Mouse (Mus musculus) neural tube, embryonic 14.5 days (tissue): ENCODE results near the gene Cldnd1. TPM values are rescaled to one million over a fixed set of nuclear protein-coding genes. Genes with fewer than 3 reads are reported as not detected.

Experiments
- ATAC-seq: fragments of 200-750 bp; cut with Nextera tagmentation; 2 replicates; pipeline ENCODE4 v1.8.0; 2017; ENCODE audit warnings: low read depth, mild to moderate bottlenecking, moderate TSS enrichment, moderate library complexity
- H3K27ac ChIP-seq: fragments of 300-500 bp; sonication (generic); 2 replicates; pipeline ENCODE4 v1.5.1; 2014; ENCODE audit warnings: low read depth, mild to moderate bottlenecking, control low read depth, low read length, moderate library complexity, mixed read lengths
- H3K27me3 ChIP-seq: fragments of 300-500 bp; sonication (generic); 2 replicates; pipeline ENCODE4 v1.6.1; 2014; ENCODE audit warnings: low read length; ENCODE audit not compliant: control insufficient read depth, insufficient read depth
- H3K36me3 ChIP-seq: fragments of 300-500 bp; sonication (generic); 2 replicates; pipeline ENCODE4 v1.6.1; 2014; ENCODE audit warnings: low read length, mixed read lengths; ENCODE audit not compliant: control insufficient read depth, insufficient read depth
- H3K4me1 ChIP-seq: fragments of 300-500 bp; sonication (generic); 2 replicates; pipeline ENCODE4 v1.6.1; 2014; ENCODE audit warnings: low read length; ENCODE audit not compliant: control insufficient read depth, insufficient read depth
- H3K4me2 ChIP-seq: fragments of 300-500 bp; sonication (generic); 2 replicates; pipeline ENCODE4 v1.6.1; 2014; ENCODE audit warnings: mild to moderate bottlenecking, low read depth, low read length, control low read depth
- H3K4me3 ChIP-seq: fragments of 300-500 bp; sonication (generic); 2 replicates; pipeline ENCODE4 v1.5.1; 2014; ENCODE audit warnings: low read depth, low read length, control low read depth, mixed read lengths
- H3K9ac ChIP-seq: fragments of 300-500 bp; sonication (generic); replicated peaks from 2 replicates; pipeline ENCODE4 v1.6.1; 2014; ENCODE audit warnings: low read depth, mild to moderate bottlenecking, control low read depth, low read length, mixed read lengths
- H3K9me3 ChIP-seq: fragments of 300-500 bp; sonication (generic); 2 replicates; pipeline ENCODE4 v1.6.1; 2016; ENCODE audit warnings: low read length; ENCODE audit not compliant: control insufficient read depth
- WGBS: fragments of 180-500 bp; shearing (Covaris S2); extraction: QIAGEN DNeasy Blood & Tissue Kit; methylation state at CpG from one replicate; pipeline ENCODE4 v1.1.7; 2014; 5-methylcytosine and 5-hydroxymethylcytosine counted together
- polyA plus RNA-seq: library from polyadenylated mRNA; unstranded; fragments of >200 nt; fragmentation: Nextera tagmentation; extraction: Ambion mirVana; gene quantifications from 2 replicates; pipeline ENCODE4 v1.2.1, GENCODE M21; 2014

Gene Cldnd1
- polyA plus RNA-seq, 1 experiment from 2014 or later = 147 TPM

DNA sequence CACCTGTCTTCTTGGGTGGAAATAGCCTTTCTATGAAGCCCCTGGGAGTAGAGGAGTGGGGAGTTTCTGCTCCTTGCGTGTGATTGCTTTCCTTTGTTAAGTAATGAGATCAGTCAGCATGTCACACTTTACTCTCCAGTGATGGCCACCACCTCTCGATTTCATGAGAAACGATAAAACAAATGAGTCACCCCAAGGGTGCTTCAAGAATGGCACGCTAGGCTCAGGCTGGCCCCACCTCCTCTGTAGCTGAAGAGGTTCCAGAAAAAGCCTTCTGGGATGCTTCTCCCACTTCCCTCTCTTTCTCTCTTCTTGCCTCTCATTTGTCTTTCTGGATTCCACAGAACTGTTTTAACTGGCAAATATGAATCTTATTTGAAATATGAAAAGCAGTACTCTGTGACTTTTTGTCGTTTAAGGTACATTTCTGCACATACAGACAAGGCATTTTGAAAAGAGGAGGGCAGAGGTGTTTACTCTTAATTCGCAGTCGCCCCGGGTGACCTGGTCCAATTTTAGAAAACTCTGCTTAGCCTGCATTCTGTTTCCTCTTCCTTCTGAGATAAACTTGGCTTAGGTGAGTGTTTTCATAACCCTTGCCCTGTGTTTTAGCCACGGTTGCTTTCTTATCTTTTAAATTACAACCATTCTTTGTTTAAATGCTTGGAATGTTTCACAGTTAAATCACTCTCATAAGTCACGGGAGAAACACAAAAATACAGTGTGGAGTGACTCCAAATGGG, 24.2 kb upstream of the Cldnd1 start:
- Histone ChIP-seq H3K27me3 (no peaks in the 10 kb centered on the region), H3K9ac (no peak overlapping the region), H3K4me1 (no peaks in the 10 kb centered on the region), H3K4me3 (no peak overlapping the region), H3K36me3 (no peaks in the 10 kb centered on the region), H3K4me2 (no peak overlapping the region), H3K27ac (no peak overlapping the region), H3K9me3 (no peaks in the 10 kb centered on the region)
- ATAC-seq = no peak
- 40% methylated on average over 10 of the region's 10 CpGs for WGBS

DNA sequence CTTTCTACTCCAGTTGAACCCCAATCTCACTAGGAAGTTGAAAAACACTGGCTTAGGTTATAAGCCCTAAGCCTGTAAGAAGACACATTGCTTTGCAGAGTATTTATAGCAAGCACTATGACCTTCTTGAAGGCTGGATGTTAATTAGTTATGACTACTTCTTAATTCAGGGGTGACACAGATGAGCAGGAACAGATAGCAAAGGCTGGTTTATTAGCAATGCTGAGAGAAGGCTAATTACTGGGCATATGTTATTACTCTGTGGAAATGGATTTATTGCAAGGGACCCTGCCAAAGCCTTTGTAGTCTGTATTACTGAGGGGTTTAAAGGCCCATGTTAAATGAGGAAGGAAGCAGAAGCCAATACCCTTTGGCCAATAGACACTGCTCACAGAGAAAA, 22.7 kb upstream of the Cldnd1 start:
- Histone ChIP-seq H3K36me3 (no peaks in the 10 kb centered on the region), H3K27ac (no peak overlapping the region), H3K27me3 (no peaks in the 10 kb centered on the region), H3K9me3 (no peaks in the 10 kb centered on the region), H3K4me2 (no peak overlapping the region), H3K9ac (no peak overlapping the region), H3K4me1 (no peaks in the 10 kb centered on the region), H3K4me3 (no peak overlapping the region)
- peak; percentile 88; the same call in 1 of the 2 replicates for ATAC-seq

DNA sequence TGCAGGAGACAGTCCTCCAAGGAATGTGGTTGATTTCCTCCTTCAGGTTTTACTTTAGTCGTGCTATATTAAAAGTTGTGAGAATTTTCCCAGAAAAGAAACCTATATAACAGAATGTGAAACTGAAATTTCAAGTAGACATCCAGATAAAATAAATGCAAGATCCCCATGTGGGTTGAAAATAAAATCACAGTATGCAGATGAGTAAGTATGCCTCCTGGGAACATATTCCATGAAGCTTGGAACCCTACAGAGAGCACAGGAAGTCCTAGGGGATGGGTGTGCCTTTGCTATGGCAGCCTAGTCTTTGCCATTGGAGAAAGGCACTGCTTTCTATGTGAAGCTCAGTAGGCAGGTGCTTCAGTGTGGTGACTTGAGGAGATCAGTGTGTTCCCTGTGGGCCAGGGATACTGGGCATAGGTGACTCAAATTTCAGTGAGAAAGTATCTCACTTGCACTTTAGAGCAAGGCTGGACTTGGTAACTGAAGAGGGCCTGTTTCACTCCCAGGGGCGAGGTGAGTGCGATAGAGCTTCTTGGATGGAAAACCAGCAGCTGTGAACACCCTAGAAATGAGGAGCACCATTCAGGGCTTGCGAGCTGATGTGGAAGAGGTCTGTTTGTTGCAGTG, 20.3 kb upstream of the Cldnd1 start:
- no peaks in the 10 kb centered on the region for H3K27me3 ChIP-seq
- no peak overlapping the region for H3K27ac ChIP-seq
- 92% methylated on average over 4 of the region's 4 CpGs for WGBS
- ATAC-seq = no peak
- no peak overlapping the region for H3K4me3 ChIP-seq
- no peak overlapping the region for H3K4me2 ChIP-seq
- no peaks in the 10 kb centered on the region for H3K4me1 ChIP-seq
- H3K9ac ChIP-seq = no peak overlapping the region
- H3K36me3 ChIP-seq = no peaks in the 10 kb centered on the region
- H3K9me3 ChIP-seq = no peaks in the 10 kb centered on the region

DNA sequence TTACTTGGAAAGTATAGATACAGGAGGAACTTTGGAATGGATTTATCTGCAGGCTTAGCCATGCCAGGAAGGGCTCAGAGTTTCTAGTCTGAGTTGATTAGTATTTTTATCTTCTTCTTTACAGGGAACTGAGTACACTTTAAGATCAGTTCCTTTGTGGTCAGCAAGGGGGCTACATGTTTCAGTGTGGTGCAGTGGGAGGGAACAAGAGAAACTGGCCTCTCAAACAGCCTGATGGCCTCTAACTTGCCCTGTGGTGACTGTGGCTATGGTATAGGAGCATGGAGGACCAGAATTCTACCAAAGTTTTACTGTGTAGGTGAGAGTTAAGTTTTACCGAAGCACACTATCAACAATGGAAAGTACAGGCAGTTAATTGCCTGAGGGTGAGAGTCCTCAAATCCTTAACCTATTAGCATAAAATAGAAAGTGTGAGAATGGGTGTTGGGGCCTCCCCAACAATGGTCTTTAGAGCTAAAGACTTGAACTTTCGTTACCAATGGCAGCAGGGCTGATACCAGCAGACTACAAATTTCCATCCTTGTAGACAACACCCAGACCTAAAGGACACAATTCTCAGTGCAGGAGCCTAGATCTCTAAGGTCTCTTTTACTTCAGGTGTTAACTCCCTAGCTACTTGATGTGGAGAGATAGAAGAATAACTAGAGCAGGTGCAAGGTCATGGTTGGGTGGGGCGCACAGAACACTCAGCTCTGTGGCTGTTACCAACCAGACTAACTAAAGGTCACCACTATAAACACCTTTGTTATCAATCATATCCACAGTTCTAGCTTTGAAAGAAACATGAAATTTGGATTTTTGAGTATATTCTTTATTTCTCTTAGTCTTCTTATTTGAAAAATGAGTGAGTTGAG, 18.9 kb upstream of the Cldnd1 start:
- Histone ChIP-seq H3K4me2 (no peak overlapping the region), H3K4me1 (no peaks in the 10 kb centered on the region), H3K9me3 (no peaks in the 10 kb centered on the region), H3K27ac (no peak overlapping the region), H3K4me3 (no peak overlapping the region), H3K27me3 (no peaks in the 10 kb centered on the region), H3K36me3 (no peaks in the 10 kb centered on the region), H3K9ac (no peak overlapping the region)
- no peak for ATAC-seq
- 82% methylated on average over 3 of the region's 3 CpGs for WGBS

DNA sequence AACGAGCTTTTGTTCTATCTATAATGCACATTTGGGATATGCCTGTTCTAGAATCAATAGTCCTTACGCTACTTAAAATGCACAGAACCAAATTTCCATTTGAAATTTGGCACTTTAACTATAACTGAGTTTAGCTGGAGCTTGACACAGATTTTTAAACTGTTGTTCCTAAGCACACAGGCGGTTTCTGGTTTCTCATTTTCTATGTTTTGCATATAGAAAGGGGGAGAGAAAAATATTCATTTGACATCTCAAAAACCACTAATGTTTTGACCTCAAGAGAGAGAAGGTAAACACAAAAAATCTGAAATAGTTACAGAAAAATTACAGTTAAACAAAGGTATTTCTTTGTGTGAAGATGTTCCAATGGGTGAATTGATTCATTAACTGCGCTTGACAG, 18.2 kb upstream of the Cldnd1 start:
- Histone ChIP-seq H3K4me3 (no peak overlapping the region), H3K4me1 (no peaks in the 10 kb centered on the region), H3K36me3 (no peaks in the 10 kb centered on the region), H3K27me3 (no peaks in the 10 kb centered on the region), H3K4me2 (no peak overlapping the region), H3K27ac (no peak overlapping the region), H3K9me3 (no peaks in the 10 kb centered on the region), H3K9ac (no peak overlapping the region)
- ATAC-seq = no peak
- WGBS = 75% methylated on average over 4 of the region's 4 CpGs

DNA sequence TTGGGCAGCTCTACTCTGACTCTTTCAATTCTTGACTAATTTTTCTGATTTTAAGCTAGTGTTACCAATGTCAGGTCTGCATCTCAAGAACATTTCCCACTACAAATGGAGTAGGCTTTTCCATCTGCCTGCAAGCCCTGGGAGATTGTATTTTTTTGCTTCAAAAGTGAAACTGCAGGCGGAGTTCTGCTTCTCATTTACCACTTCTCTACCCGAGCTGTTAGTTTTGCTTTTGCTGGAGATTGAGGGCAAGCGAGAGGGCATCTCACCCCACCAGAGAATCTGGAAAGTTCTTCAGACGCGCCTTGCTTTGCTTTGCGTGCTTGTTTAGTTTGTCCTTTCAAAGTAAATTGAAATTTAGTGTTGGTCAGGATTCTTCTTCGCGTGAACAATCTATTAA, 15.5 kb upstream of the Cldnd1 start:
- Histone ChIP-seq H3K27ac (no peak overlapping the region), H3K36me3 (no peaks in the 10 kb centered on the region), H3K9ac (no peak overlapping the region), H3K4me1 (no peaks in the 10 kb centered on the region), H3K4me3 (no peak overlapping the region), H3K4me2 (no peak overlapping the region), H3K9me3 (no peaks in the 10 kb centered on the region), H3K27me3 (no peaks in the 10 kb centered on the region)
- ATAC-seq = no peak
- WGBS = 82% methylated on average over 8 of the region's 8 CpGs

DNA sequence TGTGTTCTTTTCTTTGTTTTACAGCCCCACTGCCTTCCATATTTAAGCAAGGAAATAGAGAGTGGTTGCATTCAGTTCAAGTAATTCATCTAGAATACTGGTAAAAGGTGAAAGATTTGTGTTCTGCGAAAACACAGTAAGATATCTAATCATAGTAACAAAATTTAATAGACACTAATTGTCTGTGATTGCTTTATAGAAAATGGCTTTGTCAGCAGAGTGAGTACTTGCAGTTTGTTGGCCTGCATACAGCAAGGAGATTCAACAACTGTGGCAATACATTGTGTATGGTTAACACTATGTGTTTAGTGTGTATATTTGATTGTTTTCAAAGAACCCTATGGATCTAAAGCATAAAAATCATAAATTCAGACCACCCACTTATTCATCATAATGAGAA, 14.6 kb upstream of the Cldnd1 start:
- Histone ChIP-seq H3K9ac (no peak overlapping the region), H3K27ac (no peak overlapping the region), H3K4me1 (no peaks in the 10 kb centered on the region), H3K4me2 (no peak overlapping the region), H3K27me3 (no peaks in the 10 kb centered on the region), H3K9me3 (no peaks in the 10 kb centered on the region), H3K36me3 (no peaks in the 10 kb centered on the region), H3K4me3 (no peak overlapping the region)
- ATAC-seq = no peak
- WGBS = 85% methylated on average over 1 of the region's 1 CpGs

DNA sequence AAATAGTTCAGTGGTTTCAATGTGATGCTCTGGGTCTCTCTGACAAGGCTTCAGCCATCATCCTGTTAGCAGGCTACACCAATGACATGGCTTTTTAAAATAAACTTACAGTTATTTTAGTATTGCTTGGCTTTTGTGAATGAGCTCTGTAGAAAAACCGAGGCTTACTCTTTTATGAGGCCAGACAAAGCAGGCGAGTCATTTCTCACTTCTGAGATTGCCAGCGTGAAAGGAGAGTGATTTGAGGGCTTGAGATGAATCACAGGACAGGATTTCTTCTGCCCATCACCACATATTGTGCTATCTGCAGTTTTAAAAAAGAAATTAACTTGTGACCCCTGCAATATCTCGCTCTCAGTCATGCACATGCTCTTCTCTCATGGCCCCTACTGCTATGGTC, 12.7 kb upstream of the Cldnd1 start:
- H3K4me2 ChIP-seq = no peak overlapping the region
- no peak overlapping the region for H3K9ac ChIP-seq
- no peaks in the 10 kb centered on the region for H3K27me3 ChIP-seq
- WGBS = 60% methylated on average over 4 of the region's 4 CpGs
- H3K9me3 ChIP-seq = no peaks in the 10 kb centered on the region
- no peaks in the 10 kb centered on the region for H3K4me1 ChIP-seq
- no peak for ATAC-seq
- H3K27ac ChIP-seq = no peak overlapping the region
- H3K36me3 ChIP-seq = no peaks in the 10 kb centered on the region
- H3K4me3 ChIP-seq = no peak overlapping the region

DNA sequence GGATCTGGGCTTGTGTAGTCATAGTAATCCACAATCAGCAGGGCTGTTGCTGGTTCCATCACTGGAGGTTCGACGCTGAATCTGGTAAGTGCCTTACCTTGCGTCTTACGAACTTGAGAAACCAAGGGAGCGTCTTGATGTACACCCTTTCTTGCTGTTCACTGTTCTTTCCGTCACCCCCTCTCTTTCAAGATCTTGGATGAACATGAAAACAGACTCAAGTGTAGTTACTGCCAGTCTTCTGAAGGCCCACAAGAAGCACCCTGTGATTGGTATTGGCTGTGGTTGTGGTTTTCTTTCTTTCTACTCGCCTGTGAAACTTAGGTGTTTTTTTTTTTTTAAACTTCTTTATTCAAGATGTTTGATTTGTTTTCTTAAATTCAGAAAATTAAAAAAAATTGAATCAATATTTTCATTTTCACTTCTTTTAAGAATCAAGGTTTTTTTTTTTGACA, 9.0 kb upstream of the Cldnd1 start, which contains the start of gene Gpr15:
Gene Gpr15, minus strand, starts transcription at position 405 of the 455 bp plus-strand sequence.
- no peak within 1 kb of the TSS for H3K27ac ChIP-seq
- no peak within 1 kb of the TSS for H3K9ac ChIP-seq
- H3K4me3 ChIP-seq = no peak within 1 kb of the TSS
- H3K4me2 ChIP-seq = no peak within 1 kb of the TSS
- H3K27me3 ChIP-seq = no peaks in the 10 kb centered on the region
- no peaks in the 10 kb centered on the region for H3K36me3 ChIP-seq
- no peak for ATAC-seq
- H3K9me3 ChIP-seq = no peaks in the 10 kb centered on the region
- no peaks in the 10 kb centered on the region for H3K4me1 ChIP-seq
- WGBS = 92% methylated on average over 7 of the region's 7 CpGs
